Mouse (Mus musculus) liver, embryonic 14.5 days (tissue): ENCODE results near the gene Fbln1.
"Not testable (repeated sequence)": the region's sequence is repeated elsewhere in the genome, so short reads cannot be mapped to it uniquely, and the experiment has no call there.

Experiments used
- CTCF ChIP-seq: IDR thresholded peaks from 2 replicates; pipeline ENCODE4 v1.5.1; 2016; ENCODE audit warnings: antibody characterized with exemption, low read depth, control low read depth
- EP300 ChIP-seq: IDR thresholded peaks from 2 replicates; pipeline ENCODE4 v1.6.1; 2016; ENCODE audit warnings: antibody characterized with exemption, low read depth

- not testable (repeated sequence) for TF ChIP-seq EP300
- peak; percentile 70 for TF ChIP-seq CTCF
Measured at GRCm38 (mm10) chr15:85328455-85328854, 122.7 kb downstream of the Fbln1 start.
